Mouse (Mus musculus): ENCODE data around the gene Zhx3. TPM values are rescaled to one million over a fixed set of nuclear protein-coding genes. Genes with fewer than 3 reads are reported as not detected.

Gene Zhx3
- polyA plus RNA-seq, 1 experiment, result 26.2 TPM

DNA sequence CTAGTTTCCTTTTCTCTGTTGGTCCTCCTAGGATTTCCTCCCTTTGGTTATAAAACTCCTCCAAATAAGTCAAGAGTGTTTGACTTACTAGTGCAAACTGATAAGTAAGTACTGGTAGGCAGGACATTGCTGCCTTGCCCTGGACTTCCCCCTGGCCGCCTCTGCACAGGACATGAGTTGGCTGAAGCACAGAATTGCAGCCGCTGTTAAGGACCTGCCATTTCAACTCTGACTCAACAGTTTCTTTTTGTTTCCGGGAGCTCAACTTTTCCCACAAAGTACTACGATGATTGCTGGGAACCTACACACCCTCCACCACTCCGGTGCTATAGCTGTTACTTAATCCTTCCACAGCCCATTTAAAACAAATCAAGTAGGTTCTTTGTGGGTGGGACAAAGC lies 172.5 kb downstream of the Zhx3 start:
- Histone ChIP-seq H3K4me3 (replicated peaks; ENCODE audit: insufficient read depth, low read depth, low read length) (no peak overlapping the region), H3K27ac (ENCODE audit: insufficient read depth, low read length) (no peak overlapping the region), H3K27me3 (ENCODE audit: control insufficient read depth, insufficient read depth, low read length) (no peaks in the 10 kb centered on the region), H3K4me1 (ENCODE audit: control insufficient read depth, insufficient read depth, low read length) (no peaks in the 10 kb centered on the region)
- no peak for TF ChIP-seq POLR2A (IDR thresholded peaks at IDR 0.05; ENCODE audit: borderline replicate concordance, insufficient read depth, low read length)
- no peak for TF ChIP-seq CTCF (IDR thresholded peaks at IDR 0.05; ENCODE audit: borderline replicate concordance, insufficient read depth, low read depth, low read length)
- no peak for DNase-seq
- 63% methylated on average over 5 of the region's 5 CpGs for WGBS

Other genes starting within 250 kb of the Zhx3 start
- 29.1 and 29.4 TPM in 2 replicates for gene Top1, start 227.1 kb downstream of the Zhx3 start, polyA plus RNA-seq (2012; rRNA removed)
- 73.1 and 74.5 TPM in 2 replicates for gene Plcg1, start 141.7 kb downstream of the Zhx3 start, polyA plus RNA-seq (2012; rRNA removed)
- 2.3 and 2.4 TPM in 2 replicates for gene Lpin3, start 7.7 kb upstream of the Zhx3 start, polyA plus RNA-seq (2012; rRNA removed)
- gene Emilin3, start 39.3 kb upstream of the Zhx3 start, polyA plus RNA-seq (2012; rRNA removed), result 6.4 and 7.6 TPM in 2 replicates
- 33.7 and 35.6 TPM in 2 replicates for gene Chd6, start 236.1 kb upstream of the Zhx3 start, polyA plus RNA-seq (2012; rRNA removed)